Mouse (Mus musculus) bone marrow, adult 2 months (tissue): ENCODE data around the gene Wfdc5.
"Not testable (repeated sequence)": the region's sequence is repeated elsewhere in the genome, so short reads cannot be mapped to it uniquely, and the experiment has no call there.

ENCODE experiments used
- CTCF ChIP-seq: fragments of 200-500 bp; IDR thresholded peaks from 2 replicates; pipeline ENCODE4 v1.5.1; 2011; ENCODE audit warnings: low read length, control low read depth; ENCODE audit not compliant: control insufficient read depth, insufficient read depth
- POLR2A ChIP-seq: fragments of 200-500 bp; IDR thresholded peaks from 2 replicates; pipeline ENCODE4 v1.6.1; 2011; ENCODE audit warnings: low read depth, mild to moderate bottlenecking, control low read depth, low read length, borderline replicate concordance; ENCODE audit not compliant: control insufficient read depth

DNA sequence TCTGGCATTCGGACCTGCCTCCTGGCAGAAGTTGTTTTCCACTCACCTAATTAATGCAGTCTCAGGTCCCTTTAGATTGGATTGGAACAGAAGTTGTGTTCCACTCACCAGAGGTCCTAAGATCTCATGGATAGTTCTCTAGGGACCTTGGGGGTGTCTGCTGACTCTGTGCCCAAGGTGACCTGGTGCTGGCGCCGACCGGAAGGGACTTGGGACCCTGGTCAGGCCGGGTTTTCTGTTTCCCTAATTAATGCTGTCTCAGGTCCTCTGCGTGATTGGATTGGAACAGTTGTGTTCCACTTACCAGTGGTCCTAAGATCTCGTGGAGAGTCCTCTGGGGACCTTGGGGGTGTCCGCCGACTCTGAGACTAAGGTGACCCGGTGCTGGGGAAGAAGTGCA lies 23.5 kb upstream of the Wfdc5 start:
- not testable (repeated sequence) for TF ChIP-seq POLR2A, CTCF
